Mouse (Mus musculus) MEL (cell line): ENCODE data around the gene Cdh22. TPM values are rescaled to one million over a fixed set of nuclear protein-coding genes. Genes with fewer than 3 reads are reported as not detected.

ENCODE experiments used
- DNase-seq: peaks from one replicate; pipeline ENCODE4 v3.0.0; 2011; ENCODE audit warnings: low read depth, low spot score
- H3K27ac ChIP-seq: 2 replicates; pipeline ENCODE4 v1.5.1; 2012; ENCODE audit warnings: low read depth, mild to moderate bottlenecking, control low read depth, low read length, moderate library complexity; ENCODE audit not compliant: control insufficient read depth
- H3K27me3 ChIP-seq, 2 experiments: fragments of 150-350 bp in 1 of 2; sonication (generic) in 1 of 2; 2 replicates each; pipeline ENCODE4 v1.6.1; 2012; ENCODE audit warnings: low read length in 2 of 2, mild to moderate bottlenecking in 2 of 2, improper control_type of control experiment in 1 of 2, moderate library complexity in 1 of 2; ENCODE audit not compliant: insufficient read depth in 2 of 2, control insufficient read depth in 1 of 2
- H3K36me3 ChIP-seq, 2 experiments: 2 replicates each; pipeline ENCODE4 v1.6.1; 2012 to 2014; ENCODE audit warnings: low read length in 2 of 2, improper control_type of control experiment in 1 of 2, inconsistent platforms in 1 of 2, mild to moderate bottlenecking in 1 of 2; ENCODE audit not compliant: insufficient read depth in 2 of 2, control insufficient read depth in 1 of 2
- H3K4me1 ChIP-seq, 2 experiments: fragments of 150-350 bp in 1 of 2; sonication (generic) in 1 of 2; 2 replicates each; pipeline ENCODE4 v1.6.1; 2012; ENCODE audit warnings: low read length in 2 of 2, improper control_type of control experiment in 1 of 2, mild to moderate bottlenecking in 1 of 2; ENCODE audit not compliant: insufficient read depth in 2 of 2, control insufficient read depth in 1 of 2
- H3K4me3 ChIP-seq, 2 experiments: fragments of 150-350 bp in 1 of 2; sonication (generic) in 1 of 2; 2 replicates each; pipeline ENCODE4 v1.5.1; 2012; ENCODE audit warnings: low read depth in 2 of 2, low read length in 2 of 2, mild to moderate bottlenecking in 2 of 2, moderate library complexity in 2 of 2, control low read depth in 1 of 2, improper control_type of control experiment in 1 of 2; ENCODE audit not compliant: control insufficient read depth in 1 of 2, insufficient read depth in 1 of 2
- H3K79me2 ChIP-seq: 2 replicates; pipeline ENCODE4 v1.6.1; 2012; ENCODE audit warnings: mild to moderate bottlenecking, low read length, moderate library complexity; ENCODE audit not compliant: control insufficient read depth, poor library complexity, insufficient read depth
- H3K9ac ChIP-seq: 2 replicates; pipeline ENCODE4 v1.6.1; 2012; ENCODE audit warnings: low read depth, mild to moderate bottlenecking, control low read depth, low read length, moderate library complexity; ENCODE audit not compliant: control insufficient read depth, poor library complexity, severe bottlenecking
- H3K9me3 ChIP-seq: fragments of 150-350 bp; sonication (generic); replicated peaks from 2 replicates; pipeline ENCODE4 v1.6.1; 2012; ENCODE audit warnings: mild to moderate bottlenecking, low read length, improper control_type of control experiment, moderate library complexity; ENCODE audit not compliant: insufficient read depth
- BHLHE40 ChIP-seq: IDR thresholded peaks from 2 replicates; pipeline ENCODE4 v1.6.1; 2012; ENCODE audit warnings: low read depth, mild to moderate bottlenecking, inconsistent platforms, low read length, improper control_type of control experiment, borderline replicate concordance
- CHD1 ChIP-seq: IDR thresholded peaks from 2 replicates; pipeline ENCODE4 v1.6.1; 2012; ENCODE audit warnings: low read depth, mild to moderate bottlenecking, inconsistent platforms, low read length, improper control_type of control experiment
- CHD2 ChIP-seq: IDR thresholded peaks from 2 replicates; pipeline ENCODE4 v1.6.1; 2011; ENCODE audit warnings: low read length, improper control_type of control experiment
- CTCF ChIP-seq, 3 experiments: IDR thresholded peaks in 2 of 3; conservative IDR thresholded peaks in 1 of 3; 2 replicates each; pipeline ENCODE4 v1.5.1; 2011 to 2012; ENCODE audit warnings: low read length in 3 of 3, low read depth in 2 of 3, mild to moderate bottlenecking in 2 of 3, improper control_type of control experiment in 1 of 3, inconsistent platforms in 1 of 3, mixed read lengths in 1 of 3, moderate library complexity in 1 of 3; ENCODE audit not compliant: control insufficient read depth in 1 of 3, insufficient read depth in 1 of 3, poor library complexity in 1 of 3, severe bottlenecking in 1 of 3
- E2F4 ChIP-seq: IDR thresholded peaks from 2 replicates; pipeline ENCODE4 v1.6.1; 2011; ENCODE audit warnings: low read depth, low read length, improper control_type of control experiment, borderline replicate concordance
- EP300 ChIP-seq, 2 experiments: IDR thresholded peaks; 2 replicates each; pipeline ENCODE4 v1.6.1; 2011; ENCODE audit warnings: improper control_type of control experiment in 2 of 2, low read length in 2 of 2, low read depth in 1 of 2, mild to moderate bottlenecking in 1 of 2
- ETS1 ChIP-seq: IDR thresholded peaks from 2 replicates; pipeline ENCODE4 v1.6.1; 2012; ENCODE audit warnings: low read depth, mild to moderate bottlenecking, inconsistent platforms, low read length, improper control_type of control experiment, moderate library complexity
- GABPA ChIP-seq: IDR thresholded peaks from 2 replicates; pipeline ENCODE4 v1.6.1; 2012; ENCODE audit warnings: low read depth, mild to moderate bottlenecking, inconsistent platforms, low read length, improper control_type of control experiment, moderate library complexity
- JUND ChIP-seq: IDR thresholded peaks from 2 replicates; pipeline ENCODE4 v1.6.1; 2011; ENCODE audit warnings: low read depth, mild to moderate bottlenecking, improper control_type of control experiment, low read length
- KAT2A ChIP-seq: conservative IDR thresholded peaks from 2 replicates; pipeline ENCODE4 v1.6.1; 2012; ENCODE audit warnings: low read depth, low read length, improper control_type of control experiment, inconsistent platforms
- MAFK ChIP-seq: IDR thresholded peaks from 2 replicates; pipeline ENCODE4 v1.6.1; 2011; ENCODE audit warnings: low read depth, mild to moderate bottlenecking, low read length, improper control_type of control experiment, borderline replicate concordance
- MEF2A ChIP-seq: IDR thresholded peaks from 2 replicates; pipeline ENCODE4 v1.6.1; 2014; ENCODE audit warnings: low read depth, mild to moderate bottlenecking, inconsistent platforms, low read length, improper control_type of control experiment; ENCODE audit not compliant: poor library complexity, insufficient replicate concordance, severe bottlenecking; ENCODE audit errors: extremely low read depth
- MXI1 ChIP-seq: IDR thresholded peaks from 2 replicates; pipeline ENCODE4 v1.6.1; 2011; ENCODE audit warnings: mild to moderate bottlenecking, low read depth, low read length, improper control_type of control experiment
- MYC ChIP-seq: IDR thresholded peaks from 2 replicates; pipeline ENCODE4 v1.6.1; 2011; ENCODE audit warnings: low read depth, mild to moderate bottlenecking, low read length, improper control_type of control experiment, moderate library complexity
- NELFE ChIP-seq: IDR thresholded peaks from 2 replicates; pipeline ENCODE4 v1.6.1; 2011; ENCODE audit warnings: low read depth, low read length, improper control_type of control experiment
- POLR2A ChIP-seq, 2 experiments: IDR thresholded peaks; 2 replicates each; pipeline ENCODE4 v1.6.1; 2011 to 2012; ENCODE audit warnings: low read length in 2 of 2, mild to moderate bottlenecking in 2 of 2, control low read depth in 1 of 2, improper control_type of control experiment in 1 of 2, low read depth in 1 of 2, moderate library complexity in 1 of 2; ENCODE audit not compliant: control insufficient read depth in 1 of 2, insufficient read depth in 1 of 2, poor library complexity in 1 of 2
- POLR2AphosphoS2 ChIP-seq: IDR thresholded peaks from 2 replicates; pipeline ENCODE4 v1.6.1; 2011; ENCODE audit warnings: low read length, improper control_type of control experiment
- RAD21 ChIP-seq: IDR thresholded peaks from 2 replicates; pipeline ENCODE4 v1.6.1; 2011; ENCODE audit warnings: mild to moderate bottlenecking, low read depth, low read length, improper control_type of control experiment
- RCOR1 ChIP-seq: IDR thresholded peaks from 2 replicates; pipeline ENCODE4 v1.6.1; 2012; ENCODE audit warnings: low read depth, mild to moderate bottlenecking, inconsistent platforms, low read length, improper control_type of control experiment
- TAL1 ChIP-seq: IDR thresholded peaks from 2 replicates; pipeline ENCODE4 v1.6.1; 2012; ENCODE audit warnings: mild to moderate bottlenecking, inconsistent platforms, low read length, moderate library complexity, mixed read lengths
- UBTF ChIP-seq: IDR thresholded peaks from 2 replicates; pipeline ENCODE4 v1.6.1; 2012; ENCODE audit warnings: low read depth, mild to moderate bottlenecking, inconsistent platforms, low read length, improper control_type of control experiment, moderate library complexity, borderline replicate concordance; ENCODE audit not compliant: insufficient read depth
- USF2 ChIP-seq, 2 experiments: IDR thresholded peaks; 2 replicates each; pipeline ENCODE4 v1.6.1; 2011 to 2012; ENCODE audit warnings: improper control_type of control experiment in 2 of 2, low read length in 2 of 2, borderline replicate concordance in 1 of 2, inconsistent platforms in 1 of 2, low read depth in 1 of 2, mild to moderate bottlenecking in 1 of 2; ENCODE audit not compliant: insufficient read depth in 1 of 2
- ZKSCAN1 ChIP-seq: IDR thresholded peaks from 2 replicates; pipeline ENCODE4 v1.6.1; 2012; ENCODE audit warnings: low read depth, mild to moderate bottlenecking, inconsistent platforms, low read length, improper control_type of control experiment, moderate library complexity
- ZNF384 ChIP-seq: IDR thresholded peaks from 2 replicates; pipeline ENCODE4 v1.6.1; 2012; ENCODE audit warnings: low read depth, mild to moderate bottlenecking, inconsistent platforms, low read length, improper control_type of control experiment
- polyA plus RNA-seq, 2 experiments: library from polyadenylated mRNA; stranded (reverse) in 1 of 2; unstranded in 1 of 2; fragments of >175 nt in 1 of 2; fragments of >200 nt in 1 of 2; gene quantifications; 2 replicates each; pipeline versions ENCODE4 v1.2.1 to v1.2.4; 2012; ENCODE audit warnings: low replicate concordance in 2 of 2, low read depth in 1 of 2; ENCODE audit not compliant: insufficient read length in 2 of 2, insufficient read depth in 1 of 2, missing spikeins in 1 of 2
- total RNA-seq: library from RNA; depleted of rRNA; stranded (reverse); fragments of 300-350 nt; gene quantifications from 2 replicates; pipeline ENCODE4 v1.2.3, GENCODE M21; 2012

Gene Cdh22
- total and polyA plus RNA-seq, 3 experiments = not detected

DNA sequence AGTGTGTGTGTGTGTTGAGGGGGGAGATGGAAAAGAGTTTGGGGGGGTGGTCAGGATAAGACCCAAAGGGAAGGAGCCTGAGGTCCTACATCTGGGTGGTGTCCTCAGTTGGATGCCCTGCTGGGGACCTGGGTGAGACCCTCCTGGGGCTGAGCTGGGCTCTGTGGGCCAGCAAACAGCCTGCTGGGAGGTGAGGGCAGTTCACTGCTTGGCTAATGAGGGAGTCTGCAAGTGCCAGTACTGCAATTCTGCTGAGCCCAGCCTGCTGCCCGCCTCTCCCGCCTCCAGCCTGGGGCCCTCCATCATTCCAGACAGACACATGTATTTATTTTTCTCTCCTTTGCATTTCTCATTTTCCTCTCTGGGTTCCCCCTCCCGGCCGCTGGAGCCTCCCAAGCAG, 76.3 kb downstream of the Cdh22 start:
- Histone ChIP-seq H3K9ac (no peak overlapping the region), H3K27me3 (no peaks in the 10 kb centered on the region), H3K36me3 (no peaks in the 10 kb centered on the region), H3K79me2 (no peaks in the 10 kb centered on the region), H3K9me3 (no peaks in the 10 kb centered on the region), H3K4me1 (no peaks in the 10 kb centered on the region), H3K27ac (no peak overlapping the region), H3K4me3 (no peak overlapping the region)
- no peak for TF ChIP-seq MEF2A
- no peak for TF ChIP-seq ZNF384
- TF ChIP-seq CHD2 = no peak
- TF ChIP-seq GABPA = no peak
- TF ChIP-seq RAD21 = no peak
- TF ChIP-seq EP300 (IDR thresholded peaks at IDR 0.05; ENCODE audit: low read depth in 1 of 2, low read length in 2 of 2) = no peak
- no peak for TF ChIP-seq RCOR1
- TF ChIP-seq MAFK = no peak
- TF ChIP-seq CTCF (IDR thresholded peaks at IDR 0.05 in 2 of 3, conservative IDR thresholded peaks at IDR 0.05 in 1 of 3; ENCODE audit: control insufficient read depth in 1 of 3, insufficient read depth in 1 of 3, low read depth in 2 of 3, low read length in 3 of 3, poor library complexity in 1 of 3, severe bottlenecking in 1 of 3) = no peak
- no peak for TF ChIP-seq E2F4
- no peak for TF ChIP-seq MYC
- TF ChIP-seq TAL1 = no peak
- no peak for TF ChIP-seq ETS1
- no peak for TF ChIP-seq POLR2A (IDR thresholded peaks at IDR 0.05; ENCODE audit: control insufficient read depth in 1 of 2, insufficient read depth in 1 of 2, low read depth in 1 of 2, low read length in 2 of 2, poor library complexity in 1 of 2)
- DNase-seq = no peak

DNA sequence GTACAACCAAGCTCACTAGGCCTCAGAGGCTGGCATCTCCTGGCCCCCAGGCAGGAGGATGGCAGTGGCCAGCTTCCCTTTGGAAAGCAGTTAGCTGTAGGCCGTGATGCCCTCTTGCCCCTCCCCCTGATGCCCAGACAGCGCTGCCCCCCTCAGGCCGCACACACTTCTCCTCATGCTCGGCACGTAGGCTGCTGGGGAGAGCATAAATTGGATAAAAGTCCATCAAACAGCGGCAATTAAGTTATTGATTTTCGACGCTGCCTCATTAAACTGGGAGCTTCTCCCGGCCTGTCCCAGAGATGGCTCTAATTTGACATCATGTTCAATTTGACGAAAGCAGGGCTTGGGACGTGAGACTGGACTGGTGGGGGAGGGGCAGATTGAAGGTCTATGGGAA, 76.8 kb downstream of the Cdh22 start:
- Histone ChIP-seq H3K36me3 (no peaks in the 10 kb centered on the region), H3K9me3 (no peaks in the 10 kb centered on the region), H3K4me3 (no peak overlapping the region), H3K27ac (no peak overlapping the region), H3K27me3 (no peaks in the 10 kb centered on the region), H3K9ac (no peak overlapping the region), H3K79me2 (no peaks in the 10 kb centered on the region), H3K4me1 (no peaks in the 10 kb centered on the region)
- no peak for TF ChIP-seq JUND
- TF ChIP-seq ZKSCAN1 = no peak
- TF ChIP-seq NELFE = no peak
- TF ChIP-seq UBTF = no peak
- no peak for TF ChIP-seq MXI1
- no peak for TF ChIP-seq USF2 (IDR thresholded peaks at IDR 0.05; ENCODE audit: borderline replicate concordance in 1 of 2, insufficient read depth in 1 of 2, low read depth in 1 of 2, low read length in 2 of 2)
- no peak for TF ChIP-seq CHD1
- no peak for TF ChIP-seq POLR2AphosphoS2
- TF ChIP-seq RAD21 = no peak
- TF ChIP-seq MAFK = no peak
- TF ChIP-seq GABPA = no peak
- no peak for TF ChIP-seq E2F4
- no peak for TF ChIP-seq BHLHE40
- no peak for TF ChIP-seq POLR2A (IDR thresholded peaks at IDR 0.05; ENCODE audit: control insufficient read depth in 1 of 2, insufficient read depth in 1 of 2, low read depth in 1 of 2, low read length in 2 of 2, poor library complexity in 1 of 2)
- no peak for TF ChIP-seq KAT2A
- no peak for DNase-seq
